Mouse (Mus musculus) stomach, postnatal 0 days (tissue): ENCODE measurements around the gene Pdilt.

ENCODE experiments used
- CTCF ChIP-seq: IDR thresholded peaks from 2 replicates; pipeline ENCODE4 v1.5.1; 2016; ENCODE audit warnings: antibody characterized with exemption, low read depth, mild to moderate bottlenecking, moderate library complexity
- EP300 ChIP-seq: optimal IDR thresholded peaks from 2 replicates; pipeline ENCODE3; 2016; ENCODE audit warnings: antibody characterized with exemption

DNA sequence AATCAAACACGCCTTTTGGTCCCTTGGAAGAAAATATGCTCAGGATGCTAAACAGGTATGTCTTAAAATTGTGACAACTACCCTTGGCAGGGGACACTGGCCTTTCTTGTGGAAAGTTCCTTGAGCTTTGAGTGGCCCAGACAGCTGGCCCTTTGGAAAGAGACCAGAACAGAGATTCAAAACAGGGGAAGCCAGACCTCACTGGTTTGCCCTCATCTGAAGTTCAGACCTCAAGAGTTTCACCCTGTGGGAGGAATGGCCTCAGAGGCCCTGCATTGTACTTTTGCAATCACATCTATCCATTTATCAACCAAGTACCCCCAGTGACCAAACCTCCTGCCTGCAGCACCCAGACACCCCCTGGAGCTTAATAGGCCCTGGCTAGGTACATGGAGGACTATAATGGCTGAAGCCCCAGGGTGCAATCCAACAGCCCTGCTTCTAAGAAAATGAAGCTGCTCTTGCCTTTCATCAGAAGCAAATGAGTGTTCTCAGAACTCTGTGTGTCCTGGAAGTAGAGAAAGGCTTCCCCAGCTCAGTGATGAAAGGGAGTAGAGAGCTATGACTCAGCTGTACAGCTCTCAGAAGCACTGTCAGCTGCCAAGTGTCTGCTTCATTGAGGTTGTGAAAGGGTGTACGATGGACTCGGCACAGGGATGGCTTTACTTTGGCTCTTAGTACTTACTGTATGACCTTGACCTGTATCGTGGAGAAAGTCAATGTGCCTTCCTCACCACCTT is 33.1 kb downstream of the Pdilt start:
- TF ChIP-seq CTCF (no peak), EP300 (no peak)
